Mouse (Mus musculus): ENCODE results near the gene Strip1.
"Not testable (repeated sequence)": the region's sequence is repeated elsewhere in the genome, so short reads cannot be mapped to it uniquely, and the experiment has no call there.

The Strip1 gene

GRCm38 (mm10) chr3:107631523-107631958 is at the start of gene Strip1:
Gene Strip1, minus strand, starts transcription at chr3:107631694.
- peak; percentile 80 for DNase-seq (ENCODE audit: low read depth, low spot score)

GRCm38 (mm10) chr3:107680790-107681576 is 49.5 kb upstream of the Strip1 start:
- DNase-seq (ENCODE audit: low read depth, low spot score) = no peak

- DNase-seq (ENCODE audit: low read depth, low spot score) = no peak
These were observed 40.0 kb upstream of the Strip1 start for GRCm38 (mm10) chr3:107671509-107671908.

GRCm38 (mm10) chr3:107670500-107670899 is 39.0 kb upstream of the Strip1 start:
- no peak for DNase-seq (ENCODE audit: low read depth, low spot score)

- no peak for DNase-seq (ENCODE audit: low read depth, low spot score)
These were observed 37.3 kb upstream of the Strip1 start for GRCm38 (mm10) chr3:107668786-107669185.

GRCm38 (mm10) chr3:107667426-107667825 is 35.9 kb upstream of the Strip1 start:
- no peak for DNase-seq (ENCODE audit: low read depth, low spot score)

- DNase-seq (ENCODE audit: low read depth, low spot score) = no peak
These were observed 33.1 kb upstream of the Strip1 start for GRCm38 (mm10) chr3:107664641-107665040.

GRCm38 (mm10) chr3:107659000-107659399 is 27.5 kb upstream of the Strip1 start:
- no peak for DNase-seq (ENCODE audit: low read depth, low spot score)

GRCm38 (mm10) chr3:107656888-107657287 is 25.4 kb upstream of the Strip1 start:
- DNase-seq (ENCODE audit: low read depth, low spot score) = no peak

GRCm38 (mm10) chr3:107656151-107656550 is 24.7 kb upstream of the Strip1 start:
- DNase-seq (ENCODE audit: low read depth, low spot score) = no peak

- DNase-seq (ENCODE audit: low read depth, low spot score) = no peak
These were observed 24.0 kb upstream of the Strip1 start for GRCm38 (mm10) chr3:107655491-107655890.

- DNase-seq (ENCODE audit: low read depth, low spot score) = no peak
These were observed 23.4 kb upstream of the Strip1 start for GRCm38 (mm10) chr3:107654861-107655260.

- no peak for DNase-seq (ENCODE audit: low read depth, low spot score)
These were observed 21.5 kb upstream of the Strip1 start for GRCm38 (mm10) chr3:107652968-107653367.

- DNase-seq (ENCODE audit: low read depth, low spot score) = not testable (repeated sequence)
These were observed 18.8 kb upstream of the Strip1 start for GRCm38 (mm10) chr3:107650276-107650675.

- no peak for DNase-seq (ENCODE audit: low read depth, low spot score)
These were observed 15.5 kb upstream of the Strip1 start for GRCm38 (mm10) chr3:107646947-107647346.

- no peak for DNase-seq (ENCODE audit: low read depth, low spot score)
These were observed 6.2 kb upstream of the Strip1 start for GRCm38 (mm10) chr3:107637606-107638172.

- DNase-seq (ENCODE audit: low read depth, low spot score) = no peak
These were observed 4.7 kb upstream of the Strip1 start for GRCm38 (mm10) chr3:107636236-107636635.

GRCm38 (mm10) chr3:107635836-107636235 is 4.3 kb upstream of the Strip1 start:
- DNase-seq (ENCODE audit: low read depth, low spot score) = no peak

- no peak for DNase-seq (ENCODE audit: low read depth, low spot score)
These were observed 2.4 kb upstream of the Strip1 start for GRCm38 (mm10) chr3:107633906-107634305.

GRCm38 (mm10) chr3:107632786-107633185 is 1.3 kb upstream of the Strip1 start:
- no peak for DNase-seq (ENCODE audit: low read depth, low spot score)

- DNase-seq (ENCODE audit: low read depth, low spot score) = peak; percentile 20
These were observed 592 bp downstream of the Strip1 start, which contains the start of gene Gm10961 for GRCm38 (mm10) chr3:107630682-107631522. Gene Gm10961, plus strand, starts transcription at chr3:107631322.

- no peak for DNase-seq (ENCODE audit: low read depth, low spot score)
These were observed 2.1 kb downstream of the Strip1 start for GRCm38 (mm10) chr3:107629411-107629810.
